Mouse (Mus musculus) olfactory bulb, adult 2 months (tissue): ENCODE results near the gene Medag.

Experiments used
- CTCF ChIP-seq: fragments of 200-500 bp; IDR thresholded peaks from 2 replicates; pipeline ENCODE4 v1.5.1; 2012; ENCODE audit warnings: low read depth, mild to moderate bottlenecking, low read length, moderate library complexity; ENCODE audit not compliant: insufficient read depth
- POLR2A ChIP-seq: fragments of 200-500 bp; IDR thresholded peaks from 2 replicates; pipeline ENCODE4 v1.6.1; 2012; ENCODE audit warnings: mild to moderate bottlenecking, low read depth, low read length, moderate library complexity; ENCODE audit not compliant: insufficient read depth

- TF ChIP-seq CTCF = no peak
- no peak for TF ChIP-seq POLR2A
Measured at GRCm38 (mm10) chr5:149362626-149363025, 48.9 kb upstream of the Medag start.
